Mouse (Mus musculus) spleen, embryonic (tissue): ENCODE data around the gene 3110040N11Rik.

ENCODE experiments used
- CTCF ChIA-PET: fragments of 350-600 bp; sonication (Branson Sonifier 250); formaldehyde crosslinking; loops from one replicate; lab custom pipeline; 2022; lab: Charles Lee

Gene 3110040N11Rik

GRCm38 (mm10) chr7:81789095-81789757 lies at the start of gene 3110040N11Rik:
Gene 3110040N11Rik (minus strand): TSS chr7:81789478.
- CTCF ChIA-PET, result no interaction called here

GRCm38 (mm10) chr7:81837771-81838170 lies 48.5 kb upstream of the 3110040N11Rik start:
- CTCF ChIA-PET, result interaction anchor here (0.7 kb wide), 2 partner anchors 11 to 39 kb away, joined by 4 read pairs; no protein-coding TSS in a partner anchor

GRCm38 (mm10) chr7:81835430-81835829 lies 46.2 kb upstream of the 3110040N11Rik start:
- CTCF ChIA-PET, result no interaction called here

GRCm38 (mm10) chr7:81834847-81835246 lies 45.6 kb upstream of the 3110040N11Rik start:
- CTCF ChIA-PET, result no interaction called here

- CTCF ChIA-PET, result interaction anchor here (0.8 kb wide), 1 partner anchor 39 kb away, joined by 3 read pairs; no protein-coding TSS in a partner anchor
Observed at GRCm38 (mm10) chr7:81829379-81829894, 40.2 kb upstream of the 3110040N11Rik start, which contains the start of gene Btbd1. Gene Btbd1 (minus strand): TSS chr7:81829431.

- CTCF ChIA-PET, result interaction anchor here (0.8 kb wide), 1 partner anchor 40 kb away, joined by 3 read pairs; no protein-coding TSS in a partner anchor
Observed at GRCm38 (mm10) chr7:81828681-81829378, 39.6 kb upstream of the 3110040N11Rik start.

- CTCF ChIA-PET, result no interaction called here
Observed at GRCm38 (mm10) chr7:81827806-81828667, 38.8 kb upstream of the 3110040N11Rik start.

- CTCF ChIA-PET, result no interaction called here
Observed at GRCm38 (mm10) chr7:81825381-81825780, 36.1 kb upstream of the 3110040N11Rik start.

GRCm38 (mm10) chr7:81824906-81825305 lies 35.6 kb upstream of the 3110040N11Rik start:
- CTCF ChIA-PET, result no interaction called here

GRCm38 (mm10) chr7:81806067-81806466 lies 16.8 kb upstream of the 3110040N11Rik start:
- CTCF ChIA-PET, result no interaction called here

GRCm38 (mm10) chr7:81788536-81788935 lies 742 bp downstream of the 3110040N11Rik start:
- CTCF ChIA-PET, result interaction anchor here (0.5 kb wide), 1 partner anchor 220 kb away, joined by 14 read pairs; no protein-coding TSS in a partner anchor

- CTCF ChIA-PET, result no interaction called here
Observed at GRCm38 (mm10) chr7:81777667-81778218, 11.5 kb downstream of the 3110040N11Rik start.

GRCm38 (mm10) chr7:81775325-81775724 lies 14.0 kb downstream of the 3110040N11Rik start:
- CTCF ChIA-PET, result interaction anchor here (0.8 kb wide), 1 partner anchor 55 kb away, joined by 6 read pairs; no protein-coding TSS in a partner anchor

- CTCF ChIA-PET, result no interaction called here
Observed at GRCm38 (mm10) chr7:81772786-81773539, 16.3 kb downstream of the 3110040N11Rik start.

- CTCF ChIA-PET, result no interaction called here
Observed at GRCm38 (mm10) chr7:81763110-81763845, 26.0 kb downstream of the 3110040N11Rik start.

- CTCF ChIA-PET, result no interaction called here
Observed at GRCm38 (mm10) chr7:81762180-81763109, 26.8 kb downstream of the 3110040N11Rik start, which contains the start of gene Ramac. Gene Ramac (plus strand): TSS chr7:81762925.

GRCm38 (mm10) chr7:81747956-81748355 lies 41.3 kb downstream of the 3110040N11Rik start:
- CTCF ChIA-PET, result interaction anchor here (0.5 kb wide), 1 partner anchor 128 kb away, joined by 5 read pairs; no protein-coding TSS in a partner anchor

GRCm38 (mm10) chr7:81744145-81744544 lies 45.1 kb downstream of the 3110040N11Rik start:
- CTCF ChIA-PET, result no interaction called here
